ENCODE assay signal across 18 mouse cellular contexts in the genomic region with DNA sequence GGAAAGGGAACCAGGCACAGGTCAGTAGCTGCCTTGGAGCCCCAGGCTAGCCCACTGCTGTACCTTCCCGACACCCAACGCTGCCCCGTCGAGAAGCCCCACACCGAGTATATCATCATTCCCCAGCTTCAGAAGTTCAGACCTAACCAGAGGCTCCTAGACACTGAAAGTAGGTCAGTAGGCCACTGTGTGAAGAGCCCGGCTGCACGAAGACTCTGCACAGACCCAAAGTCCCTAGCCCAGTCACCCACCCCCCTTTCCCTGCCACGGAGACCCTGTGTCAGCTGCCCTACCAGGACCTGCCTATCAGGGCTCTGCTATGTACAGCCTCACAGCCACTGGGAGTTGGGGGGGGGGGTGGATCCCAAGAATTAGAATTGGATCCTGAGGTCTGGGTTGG. TPM values are rescaled to one million over a fixed set of nuclear protein-coding genes. Genes with fewer than 3 reads are reported as not detected.
DNase-seq lines count a peak whose midpoint lies in the region; ATAC-seq and TF ChIP-seq lines count a peak whose summit lies in the region.
"Had no signal": no experiment of that assay in that cellular context is flagged by ENCODE, and none has a peak within 500 bp of the region (broad histone marks: within the 10 kb centered on the region; RNA-seq: fewer than 3 reads in every experiment).

No protein-coding gene starts in this region.

- TF ChIP-seq EP300 in heart, adult 2 months (IDR thresholded peaks at IDR 0.05; ENCODE audit: insufficient read depth, low read depth, low read length) = no peak

- no peak overlapping the region for H3K4me3 ChIP-seq in heart, adult 2 months
- no peak overlapping the region for H3K4me3 ChIP-seq in midbrain, embryonic 10.5 days
- no peak overlapping the region for H3K4me3 ChIP-seq in midbrain, postnatal 0 days (ENCODE audit: low read depth, low read length)
- peak overlapping the region; percentile 29; the same call in 1 of the 2 replicates for H3K4me3 ChIP-seq in thymus, adult 2 months (ENCODE audit: control insufficient read depth, insufficient read depth, low read length)
- H3K4me3 ChIP-seq: embryonic facial prominence, embryonic 10.5 days; forebrain, embryonic 12.5 days; hindbrain, embryonic 13.5 days; limb, embryonic 10.5 days had no signal

- H3K9me3 ChIP-seq in midbrain, embryonic 10.5 days (replicated peaks) = no peaks in the 10 kb centered on the region
- no peaks in the 10 kb centered on the region for H3K9me3 ChIP-seq in midbrain, postnatal 0 days (ENCODE audit: low read length)
- H3K9me3 ChIP-seq: embryonic facial prominence, embryonic 10.5 days; forebrain, embryonic 12.5 days; hindbrain, embryonic 13.5 days; limb, embryonic 10.5 days had no signal

- no peak for TF ChIP-seq POLR2A in heart, adult 2 months (IDR thresholded peaks at IDR 0.05; ENCODE audit: insufficient read depth, low read depth, low read length)
- TF ChIP-seq POLR2A in thymus, adult 2 months (IDR thresholded peaks at IDR 0.05; ENCODE audit: control insufficient read depth, extremely low read depth, insufficient read depth, low read length, poor library complexity) = 0 out of 2 replicates have a peak, but pooled peaks have one; percentile 32

- ATAC-seq in midbrain, postnatal 0 days (ENCODE audit: low FRiP score) = no peak
- no peak for ATAC-seq in granulocyte monocyte progenitor cell, adult 5-6 weeks (replicated peaks; ENCODE audit: poor library complexity, severe bottlenecking)

- intact Hi-C loops in heart, adult 2 months (cut with DNase I) = no loop called here

- H3K4me2 ChIP-seq in midbrain, postnatal 0 days (ENCODE audit: low read depth, low read length, poor library complexity, severe bottlenecking) = no peak overlapping the region
- H3K4me2 ChIP-seq: forebrain, embryonic 12.5 days; hindbrain, embryonic 13.5 days had no signal

- WGBS in heart, adult 2 months = 84% methylated on average over 8 of the region's 8 CpGs
- 88% methylated on average over 8 of the region's 8 CpGs for WGBS in midbrain, embryonic 10.5 days
- 90% methylated on average over 8 of the region's 8 CpGs for WGBS in midbrain, postnatal 0 days
- WGBS in thymus, adult 2 months = 24% methylated on average over 8 of the region's 8 CpGs

- no peaks in the 10 kb centered on the region for H3K27me3 ChIP-seq in heart, adult 2 months (ENCODE audit: control insufficient read depth, insufficient read depth, low read length)
- H3K27me3 ChIP-seq in midbrain, embryonic 10.5 days (ENCODE audit: low read depth, poor library complexity, severe bottlenecking) = no peaks in the 10 kb centered on the region
- no peaks in the 10 kb centered on the region for H3K27me3 ChIP-seq in midbrain, postnatal 0 days (ENCODE audit: insufficient read depth, low read length)
- H3K27me3 ChIP-seq in thymus, adult 2 months (ENCODE audit: control insufficient read depth, insufficient read depth, low read length) = no peaks in the 10 kb centered on the region
- H3K27me3 ChIP-seq: forebrain, embryonic 12.5 days; hindbrain, embryonic 13.5 days had no signal

- peaks cover 43% of the 10 kb centered on the region for H3K4me1 ChIP-seq in heart, adult 2 months (ENCODE audit: control insufficient read depth, insufficient read depth, low read length)
- peaks cover 43% of the 10 kb centered on the region for H3K4me1 ChIP-seq in midbrain, embryonic 10.5 days
- 0 out of 2 replicates have a peak, but pooled peaks cover 9% of the 10 kb centered on the region for H3K4me1 ChIP-seq in midbrain, postnatal 0 days (ENCODE audit: insufficient read depth, low read length)
- peaks cover 77% of the 10 kb centered on the region for H3K4me1 ChIP-seq in thymus, adult 2 months (replicated peaks; ENCODE audit: control insufficient read depth, insufficient read depth, low read length)

- no peaks in the 10 kb centered on the region for H3K79me2 ChIP-seq in heart, adult 2 months (replicated peaks; ENCODE audit: control insufficient read depth, insufficient read depth, low read length)

- peak overlapping the region; percentile 40 for H3K27ac ChIP-seq in heart, adult 2 months
- H3K27ac ChIP-seq in midbrain, embryonic 10.5 days (replicated peaks) = 0 out of 2 replicates have a peak overlapping the region, but pooled peaks have one; percentile 28
- no peak overlapping the region for H3K27ac ChIP-seq in midbrain, postnatal 0 days (ENCODE audit: low read depth, low read length)
- H3K27ac ChIP-seq in thymus, adult 2 months (ENCODE audit: control insufficient read depth, insufficient read depth, low read length) = peak overlapping the region; percentile 94
- H3K27ac ChIP-seq: embryonic facial prominence, embryonic 10.5 days; forebrain, embryonic 12.5 days; hindbrain, embryonic 13.5 days; limb, embryonic 10.5 days had no signal

- no peak overlapping the region for H3K9ac ChIP-seq in heart, adult 2 months (ENCODE audit: low read depth, low read length)
- H3K9ac ChIP-seq in midbrain, postnatal 0 days (replicated peaks; ENCODE audit: low read length, poor library complexity, severe bottlenecking) = no peak overlapping the region
- H3K9ac ChIP-seq: forebrain, embryonic 12.5 days; hindbrain, embryonic 13.5 days had no signal

- no peak for DNase-seq in heart, adult 2 months
- DNase-seq in heart, postnatal 4 days = no peak
- no peak for DNase-seq in midbrain, embryonic 10.5 days (ENCODE audit: low spot score)
- no peak for DNase-seq in midbrain, postnatal 0 days (ENCODE audit: low spot score)
- peak; percentile 64 for DNase-seq in thymus, adult 2 months
- DNase-seq in layer of hippocampus, postnatal 36 days = no peak
- DNase-seq: cerebellum, adult 8-10 months; gastrocnemius, postnatal 14 days; kidney, adult 9 months; kidney, postnatal 25 days; layer of hippocampus, adult 9-11 months; lung, adult 18-20 months; lung, postnatal 36 days had no signal

- peaks cover 53% of the 10 kb centered on the region for H3K36me3 ChIP-seq in heart, adult 2 months (ENCODE audit: control insufficient read depth, insufficient read depth, low read length)
- no peaks in the 10 kb centered on the region for H3K36me3 ChIP-seq in midbrain, embryonic 10.5 days
- no peaks in the 10 kb centered on the region for H3K36me3 ChIP-seq in midbrain, postnatal 0 days (ENCODE audit: insufficient read depth, low read length)
- no peaks in the 10 kb centered on the region for H3K36me3 ChIP-seq in thymus, adult 2 months (ENCODE audit: control insufficient read depth, insufficient read depth, low read length)
- H3K36me3 ChIP-seq: embryonic facial prominence, embryonic 10.5 days; forebrain, embryonic 12.5 days; hindbrain, embryonic 13.5 days; limb, embryonic 10.5 days had no signal

- TF ChIP-seq CTCF in heart, adult 2 months (IDR thresholded peaks at IDR 0.05) = no peak
- TF ChIP-seq CTCF in midbrain, postnatal 0 days (IDR thresholded peaks at IDR 0.05) = no peak
- 0 out of 2 replicates have a peak, but pooled peaks have one; percentile 39 for TF ChIP-seq CTCF in thymus, adult 2 months (IDR thresholded peaks at IDR 0.05; ENCODE audit: borderline replicate concordance, control insufficient read depth, extremely low read depth, insufficient read depth, low read length, poor library complexity)

RNA-seq across cellular contexts. Expression of gene Tex2, which starts 58.6 kb away (rescaled TPM):
- total RNA-seq in heart, adult 2 months (2021) = 10 to 100 TPM; 42.5 to 46.8 TPM
- polyA plus RNA-seq in heart, adult 2 months (2012; rRNA removed) = 17.2 and 27.1 TPM in 2 replicates
- 10 to 100 TPM; 37.6 to 45.2 TPM for total RNA-seq in heart, postnatal 4 days (2021)
- 5.6 and 7.5 TPM in 2 replicates for polyA plus RNA-seq in midbrain, embryonic 10.5 days (2016; fragmentation: Nextera tagmentation; extraction: Ambion mirVana)
- total RNA-seq in midbrain, postnatal 0 days (2014; rRNA removed) = 69.5 and 73.3 TPM in 2 replicates
- polyA plus RNA-seq in midbrain, postnatal 0 days (2015; fragmentation: Nextera tagmentation; extraction: Ambion mirVana) = 33.1 and 36.3 TPM in 2 replicates
- 13.2 and 13.7 TPM in 2 replicates for polyA plus RNA-seq in thymus, adult 2 months (2012; rRNA removed)
- total RNA-seq in granulocyte monocyte progenitor cell, adult 5-6 weeks (2014; fragmentation: Nextera tagmentation) = 73.6 and 80.2 TPM in 2 replicates
- total RNA-seq in granulocyte monocyte progenitor cell, adult 5-6 weeks (2017) = 77.5 and 84.3 TPM in 2 replicates
- 100 to 1,000 TPM; 135 to 146 TPM for total RNA-seq in layer of hippocampus, postnatal 36 days (2021)
